Mouse (Mus musculus) liver, embryonic 13.5 days (tissue): Measurements from ENCODE around the gene Mical2. TPM values are rescaled to one million over a fixed set of nuclear protein-coding genes. Genes with fewer than 3 reads are reported as not detected.

Experiments
- polyA plus RNA-seq: library from polyadenylated mRNA; unstranded; fragments of >200 nt; fragmentation: Nextera tagmentation; extraction: Ambion mirVana; gene quantifications from 2 replicates; pipeline ENCODE4 v1.2.1, GENCODE M21; 2015

Mical2 gene
- polyA plus RNA-seq, 1 experiment from 2014 or later, result 1.5 TPM

Other genes with a start within 250 kb of the Mical2 start
- 20.4 and 26.5 TPM in 2 replicates for gene Usp47, start 202.4 kb upstream of the Mical2 start, polyA plus RNA-seq
- gene Dkk3, start 66.8 kb upstream of the Mical2 start, polyA plus RNA-seq, result 5.8 and 6.4 TPM in 2 replicates
- 8.1 and 9.8 TPM in 2 replicates for gene Parva, start 201.6 kb downstream of the Mical2 start, polyA plus RNA-seq